Comparison of ENCODE assay signal across 13 mouse cellular contexts in genomic region chr2:179142313-179142712, GRCm38 (mm10).
"Had no signal": no experiment of that assay in that cellular context is flagged by ENCODE, and none has a peak within 500 bp of the region (broad histone marks: within the 10 kb centered on the region; RNA-seq: fewer than 3 reads in every experiment).

No protein-coding gene starts in this region.

- DNase-seq: kidney, adult 2 months; kidney, postnatal 14 days; lung, adult 2 months; lung, postnatal 36 days; thymus, postnatal 4 days had no signal

- H3K36me3 ChIP-seq: kidney, embryonic 15.5 days; limb, embryonic 10.5 days; liver, embryonic 15.5 days; neural tube, embryonic 12.5 days had no signal

- ATAC-seq: lung, postnatal 0 days had no signal

- H3K27ac ChIP-seq: kidney, embryonic 15.5 days; left cerebral cortex, adult 2 months; limb, embryonic 10.5 days; liver, embryonic 15.5 days; neural tube, embryonic 12.5 days; stomach, postnatal 0 days had no signal

- H3K9me3 ChIP-seq: kidney, embryonic 15.5 days; limb, embryonic 10.5 days; liver, embryonic 15.5 days; neural tube, embryonic 12.5 days had no signal

- H3K27me3 ChIP-seq: kidney, embryonic 15.5 days; liver, embryonic 15.5 days; neural tube, embryonic 12.5 days had no signal

- H3K9ac ChIP-seq: kidney, embryonic 15.5 days; liver, embryonic 15.5 days; neural tube, embryonic 12.5 days had no signal

- H3K4me2 ChIP-seq: kidney, embryonic 15.5 days; liver, embryonic 11.5 days; liver, embryonic 15.5 days; neural tube, embryonic 12.5 days had no signal

- H3K4me1 ChIP-seq: liver, embryonic 15.5 days; neural tube, embryonic 12.5 days had no signal

- H3K4me3 ChIP-seq: kidney, embryonic 15.5 days; left cerebral cortex, adult 2 months; limb, embryonic 10.5 days; liver, embryonic 15.5 days; neural tube, embryonic 12.5 days had no signal
